ENCODE assay signal across 8 mouse cellular contexts in genomic region chr16:33937567-33937966, GRCm38 (mm10). TPM values are rescaled to one million over a fixed set of nuclear protein-coding genes. Genes with fewer than 3 reads are reported as not detected.
DNase-seq lines count a peak whose midpoint lies in the region; ATAC-seq and TF ChIP-seq lines count a peak whose summit lies in the region.

No protein-coding gene starts in this region.

- no peak overlapping the region for H3K27ac ChIP-seq in liver, postnatal 0 days (ENCODE audit: low read depth)
- H3K27ac ChIP-seq in hindbrain, embryonic 14.5 days, result no peak overlapping the region

- no peak overlapping the region for H3K9ac ChIP-seq in liver, postnatal 0 days (replicated peaks)
- H3K9ac ChIP-seq in hindbrain, embryonic 14.5 days, result no peak overlapping the region

- H3K27me3 ChIP-seq in liver, postnatal 0 days (ENCODE audit: insufficient read depth, low read length), result no peaks in the 10 kb centered on the region
- H3K27me3 ChIP-seq in hindbrain, embryonic 14.5 days (ENCODE audit: control insufficient read depth, insufficient read depth, low read length), result no peaks in the 10 kb centered on the region

- TF ChIP-seq EP300 in liver, postnatal 0 days (IDR thresholded peaks at IDR 0.05; ENCODE audit: low read depth), result no peak

- ATAC-seq in liver, postnatal 0 days, result no peak
- no peak for ATAC-seq in hindbrain, embryonic 14.5 days (ENCODE audit: low FRiP score)

- no peaks in the 10 kb centered on the region for H3K9me3 ChIP-seq in liver, postnatal 0 days (ENCODE audit: low read length)
- H3K9me3 ChIP-seq in hindbrain, embryonic 14.5 days (ENCODE audit: control insufficient read depth, low read length), result no peaks in the 10 kb centered on the region

- peak; percentile 89 for DNase-seq in 3134 (ENCODE audit: extremely low read depth, insufficient read length, low spot score)
- peak; percentile 83 for DNase-seq in adrenal gland, adult 2 months
- peak; percentile 70 to 78 for DNase-seq in gastrocnemius, adult 8-10 months (ENCODE audit: low spot score in 2 of 2)
- peak; percentile 64 to 69 for DNase-seq in kidney, adult 8-10 months
- DNase-seq in lung, postnatal 10 days, result peak; percentile 88
- DNase-seq in embryo, embryonic 9.5 days (ENCODE audit: extremely low spot score), result no peak
- no peak for DNase-seq in liver, postnatal 0 days
- no peak for DNase-seq in hindbrain, embryonic 14.5 days (ENCODE audit: low spot score)

- H3K4me1 ChIP-seq in liver, postnatal 0 days (ENCODE audit: insufficient read depth), result peaks cover 20% of the 10 kb centered on the region
- peaks cover 30% of the 10 kb centered on the region for H3K4me1 ChIP-seq in hindbrain, embryonic 14.5 days (replicated peaks; ENCODE audit: control insufficient read depth, insufficient read depth, low read length)

- no peak overlapping the region for H3K4me3 ChIP-seq in liver, postnatal 0 days (ENCODE audit: low read depth, low read length)
- H3K4me3 ChIP-seq in hindbrain, embryonic 14.5 days (replicated peaks; ENCODE audit: low read length), result no peak overlapping the region

- no peak overlapping the region for H3K4me2 ChIP-seq in liver, postnatal 0 days (ENCODE audit: low read depth, low read length)
- no peak overlapping the region for H3K4me2 ChIP-seq in hindbrain, embryonic 14.5 days (replicated peaks)

- no peaks in the 10 kb centered on the region; the same call in 1 of the 2 replicates for H3K36me3 ChIP-seq in liver, postnatal 0 days (replicated peaks; ENCODE audit: insufficient read depth, low read length)
- no peaks in the 10 kb centered on the region for H3K36me3 ChIP-seq in hindbrain, embryonic 14.5 days (replicated peaks; ENCODE audit: control insufficient read depth, insufficient read depth)

- WGBS in liver, postnatal 0 days (ENCODE audit: insufficient replicate concordance), result 57% methylated on average over 8 of the region's 8 CpGs
- WGBS in hindbrain, embryonic 14.5 days, result 75% methylated on average over 8 of the region's 8 CpGs

- no peak for TF ChIP-seq CTCF in liver, postnatal 0 days (IDR thresholded peaks at IDR 0.05; ENCODE audit: low read depth)

RNA-seq across cellular contexts. Expression of gene Umps, which starts 29.3 kb away (rescaled TPM):
- 10 to 100 TPM; 36.0 to 44.0 TPM for total RNA-seq in adrenal gland, adult 2 months (2021)
- 13.1 and 16.9 TPM in 2 replicates for polyA plus RNA-seq in adrenal gland, adult 2 months (2012; rRNA removed)
- 1 to 10 TPM; 6.1 to 7.2 (median 6.5) TPM for total RNA-seq in gastrocnemius, adult 8-10 months (2022)
- polyA plus RNA-seq in liver, postnatal 0 days (2015; fragmentation: Nextera tagmentation; extraction: Ambion mirVana), result 16.7 and 18.6 TPM in 2 replicates
- polyA plus RNA-seq in hindbrain, embryonic 14.5 days (2014; fragmentation: Nextera tagmentation; extraction: Ambion mirVana), result 24.2 and 28.5 TPM in 2 replicates

Comparison
In these comparisons a context has a peak if more than half of its experiments do, and no peak if none do; other contexts are left out.
1. DNase-seq: peak in 3134 (single experiment), adrenal gland, adult 2 months (single experiment), gastrocnemius, adult 8-10 months (2 of 2), kidney, adult 8-10 months (2 of 2) and lung, postnatal 10 days (single experiment); none in embryo, embryonic 9.5 days (single experiment), liver, postnatal 0 days (single experiment) and hindbrain, embryonic 14.5 days (single experiment).